Mouse (Mus musculus) embryonic fibroblast, embryonic 13.5 days (primary cell): ENCODE results near the gene Rab25. TPM values are rescaled to one million over a fixed set of nuclear protein-coding genes. Genes with fewer than 3 reads are reported as not detected.

ENCODE experiments used
- H3K27ac ChIP-seq: 2 replicates; pipeline ENCODE4 v1.5.1; 2012; ENCODE audit warnings: low read length, control low read depth, inconsistent platforms; ENCODE audit not compliant: insufficient read depth
- H3K4me1 ChIP-seq: 2 replicates; pipeline ENCODE4 v1.6.1; 2011; ENCODE audit warnings: low read length; ENCODE audit not compliant: control insufficient read depth, insufficient read depth
- H3K4me3 ChIP-seq: 2 replicates; pipeline ENCODE4 v1.5.1; 2011; ENCODE audit warnings: mild to moderate bottlenecking, control low read depth, low read length; ENCODE audit not compliant: insufficient read depth
- CTCF ChIP-seq: IDR thresholded peaks from 2 replicates; pipeline ENCODE4 v1.5.1; 2011; ENCODE audit warnings: mild to moderate bottlenecking, control low read depth, low read length, moderate library complexity, borderline replicate concordance; ENCODE audit not compliant: insufficient read depth
- POLR2A ChIP-seq: IDR thresholded peaks from 2 replicates; pipeline ENCODE4 v1.6.1; 2011; ENCODE audit warnings: low read depth, mild to moderate bottlenecking, control low read depth, low read length, moderate library complexity
- polyA plus RNA-seq: library from polyadenylated mRNA; stranded (reverse); fragments of >200 nt; gene quantifications from 2 replicates; pipeline ENCODE4 v1.2.4, GENCODE M21; 2011; ENCODE audit warnings: low read depth; ENCODE audit not compliant: missing spikeins, insufficient read length

The Rab25 gene
- polyA plus RNA-seq, 1 experiment: not detected

DNA sequence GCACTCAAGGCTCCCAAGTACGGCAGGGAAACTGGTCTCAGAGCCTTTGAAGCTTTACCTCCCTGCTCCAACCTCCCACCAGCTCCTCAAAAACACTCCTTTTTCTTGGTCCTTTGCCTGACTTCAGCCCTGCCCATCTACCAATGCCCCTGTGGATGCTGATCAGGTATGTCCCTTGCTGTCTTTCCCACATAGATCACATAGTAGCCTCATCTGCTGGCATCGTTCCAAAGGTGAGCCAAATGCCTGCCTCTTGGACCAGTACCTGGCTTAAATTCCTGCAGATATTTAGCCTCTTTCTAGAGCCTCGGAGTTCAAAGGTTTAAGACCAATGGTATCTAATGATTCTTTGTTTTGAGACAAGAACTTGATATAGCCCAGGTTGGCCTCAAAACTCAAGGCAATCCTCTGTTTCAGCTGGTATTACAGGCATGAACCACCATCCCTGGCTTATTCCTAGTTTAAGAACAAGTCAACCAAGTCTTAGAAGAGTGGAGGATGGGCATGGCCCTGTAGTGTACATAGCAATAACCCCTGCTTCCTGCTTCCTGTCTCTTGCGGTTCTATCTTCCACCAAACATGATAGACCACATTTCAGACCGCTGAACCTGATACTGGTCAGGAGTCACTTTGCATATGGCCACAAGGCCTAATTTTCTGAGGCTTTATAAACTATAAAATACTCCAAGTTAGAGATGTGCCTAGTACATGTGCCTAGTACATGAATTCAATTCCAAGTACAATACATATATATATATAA, 4.3 kb downstream of the Rab25 start:
- H3K27ac ChIP-seq: no peak overlapping the region
- TF ChIP-seq CTCF: no peak
- no peak for TF ChIP-seq POLR2A
- peaks cover 3% of the 10 kb centered on the region; the same call in 1 of the 2 replicates for H3K4me1 ChIP-seq
- H3K4me3 ChIP-seq: no peak overlapping the region

- TF ChIP-seq POLR2A (no peak), CTCF (no peak)
- H3K4me3 ChIP-seq: no peak overlapping the region
- H3K4me1 ChIP-seq: peaks cover 3% of the 10 kb centered on the region; the same call in 1 of the 2 replicates
- H3K27ac ChIP-seq: no peak overlapping the region
Observed at GRCm38 (mm10) chr3:88543174-88543573, 4.9 kb downstream of the Rab25 start.

- H3K4me3 ChIP-seq: no peak overlapping the region
- peaks cover 3% of the 10 kb centered on the region; the same call in 1 of the 2 replicates for H3K4me1 ChIP-seq
- no peak overlapping the region for H3K27ac ChIP-seq
- no peak for TF ChIP-seq POLR2A
- no peak for TF ChIP-seq CTCF
Observed at GRCm38 (mm10) chr3:88542486-88542885, 5.6 kb downstream of the Rab25 start.

- H3K4me1 ChIP-seq: peaks cover 5% of the 10 kb centered on the region; the same call in 1 of the 2 replicates
- no peak for TF ChIP-seq CTCF
- no peak for TF ChIP-seq POLR2A
- H3K27ac ChIP-seq: no peak overlapping the region
- H3K4me3 ChIP-seq: no peak overlapping the region
Observed at GRCm38 (mm10) chr3:88541622-88542401, 6.3 kb downstream of the Rab25 start.

DNA sequence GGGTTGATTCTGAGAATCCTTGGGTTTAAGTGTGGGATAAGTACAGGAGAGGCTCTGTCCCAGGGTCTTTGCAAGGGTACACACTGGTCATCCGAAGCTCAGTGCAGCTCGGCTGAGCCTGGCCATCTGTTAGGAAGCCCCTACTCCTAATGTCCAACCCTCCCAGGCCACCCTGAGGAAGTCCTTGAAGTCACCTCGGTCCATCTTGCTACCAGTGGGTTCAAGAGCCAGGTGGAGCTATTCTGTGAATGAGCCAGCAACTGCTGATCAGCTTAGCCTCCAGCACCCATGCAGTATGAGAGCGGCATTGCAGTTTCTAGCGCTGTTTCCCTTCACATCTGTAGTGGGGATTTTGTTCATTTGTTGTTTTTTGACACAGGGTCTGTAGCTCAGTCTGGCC, 8.0 kb downstream of the Rab25 start:
- no peak overlapping the region for H3K27ac ChIP-seq
- H3K4me3 ChIP-seq: no peak overlapping the region
- H3K4me1 ChIP-seq: peaks cover 12% of the 10 kb centered on the region; the same call in 1 of the 2 replicates
- TF ChIP-seq CTCF (no peak), POLR2A (no peak)

GRCm38 (mm10) chr3:88539397-88539796, 8.7 kb downstream of the Rab25 start:
- no peak overlapping the region for H3K27ac ChIP-seq
- TF ChIP-seq POLR2A: no peak
- TF ChIP-seq CTCF: no peak
- H3K4me1 ChIP-seq: peaks cover 12% of the 10 kb centered on the region; the same call in 1 of the 2 replicates

GRCm38 (mm10) chr3:88538271-88539145, 9.6 kb downstream of the Rab25 start:
- TF ChIP-seq POLR2A (no peak), CTCF (no peak)
- H3K27ac ChIP-seq: no peak overlapping the region
- no peak overlapping the region for H3K4me3 ChIP-seq
- H3K4me1 ChIP-seq: peaks cover 12% of the 10 kb centered on the region; the same call in 1 of the 2 replicates

More at GRCm38 (mm10) chr3:88539397-88539796, 8.7 kb downstream of the Rab25 start:
- no peak overlapping the region for H3K4me3 ChIP-seq

DNA sequence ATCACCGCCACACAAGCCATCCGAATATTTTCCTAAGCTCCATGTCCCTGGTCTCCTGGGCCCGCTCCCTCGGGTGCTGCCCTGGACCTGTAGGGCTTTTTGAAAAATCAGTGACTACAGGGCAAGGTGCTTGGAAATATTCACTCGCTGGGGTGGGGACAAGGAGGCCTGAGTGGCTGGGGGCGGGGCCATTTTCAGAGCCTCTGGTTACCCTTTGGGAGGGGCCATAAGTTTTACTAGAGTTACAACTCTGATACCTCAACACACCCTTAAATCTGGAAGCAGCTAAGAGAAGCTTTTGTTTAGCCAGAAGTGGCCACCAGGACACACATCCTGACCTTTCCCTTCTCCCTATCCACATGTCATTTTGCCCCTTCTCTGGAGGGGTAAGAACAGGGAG, 11.0 kb downstream of the Rab25 start:
- TF ChIP-seq POLR2A: no peak
- TF ChIP-seq CTCF: no peak
- peaks cover 12% of the 10 kb centered on the region; the same call in 1 of the 2 replicates for H3K4me1 ChIP-seq
- no peak overlapping the region for H3K27ac ChIP-seq
- no peak overlapping the region for H3K4me3 ChIP-seq

- H3K4me1 ChIP-seq: peaks cover 12% of the 10 kb centered on the region; the same call in 1 of the 2 replicates
- H3K27ac ChIP-seq: no peak overlapping the region
- TF ChIP-seq CTCF (no peak), POLR2A (peak; percentile 38; the same call in 1 of the 2 replicates)
- peak overlapping the region; percentile 23 for H3K4me3 ChIP-seq
Observed at GRCm38 (mm10) chr3:88536103-88536930, 11.8 kb downstream of the Rab25 start.
